8 mouse cellular contexts compared by ENCODE assay signal in the genomic region with DNA sequence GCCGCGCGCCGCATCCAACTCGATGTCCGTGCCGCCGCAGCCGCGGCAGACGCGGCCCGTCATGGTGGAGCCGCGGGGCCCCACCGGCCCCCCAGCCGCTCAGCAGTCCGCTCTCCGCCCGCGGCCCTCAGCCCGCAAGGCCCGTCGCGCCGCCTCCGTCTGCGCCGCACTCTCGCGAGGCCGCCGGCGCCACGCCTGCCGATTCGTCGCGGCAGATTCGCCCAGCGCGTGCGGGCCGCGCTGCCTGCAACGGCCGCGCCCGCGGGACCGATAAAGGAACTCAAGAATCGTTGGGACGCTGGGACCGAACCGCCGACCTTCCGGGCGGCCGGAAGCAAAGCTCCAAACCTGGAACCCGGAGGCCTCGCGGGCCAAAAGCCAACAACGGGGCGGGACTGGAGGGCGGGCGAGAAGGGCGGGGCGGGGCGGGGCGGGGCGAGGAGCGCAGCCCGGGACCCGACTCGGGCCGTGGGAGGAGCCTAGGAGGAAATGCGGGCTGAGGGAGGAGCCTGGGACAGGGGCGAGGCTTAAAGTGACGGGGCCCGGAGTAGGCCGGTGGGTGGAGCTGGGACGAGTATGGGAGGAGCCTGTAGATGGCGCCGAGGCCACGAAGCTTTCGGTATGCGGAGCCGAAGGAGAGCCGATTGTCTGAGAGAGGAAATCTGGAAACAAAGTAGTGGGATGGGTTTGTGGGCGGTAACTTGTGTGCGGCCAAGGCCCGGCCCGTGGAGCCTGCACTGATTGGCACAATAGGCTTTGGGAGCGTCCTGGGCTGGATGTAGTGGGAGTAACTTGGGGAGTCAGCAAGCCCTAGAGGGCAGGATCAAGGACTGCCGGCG. TPM values are rescaled to one million over a fixed set of nuclear protein-coding genes. Genes with fewer than 3 reads are reported as not detected.
DNase-seq lines count a peak whose midpoint lies in the region; ATAC-seq lines count a peak whose summit lies in the region.

A gene (minus strand): TSS at position 411 of the 839 bp plus-strand sequence.

- H3K4me2 ChIP-seq in hindbrain, embryonic 11.5 days (replicated peaks; ENCODE audit: low read depth, low read length): peak within 1 kb of the TSS; percentile 64

- no peaks in the 10 kb centered on the region for H3K9me3 ChIP-seq in hindbrain, embryonic 11.5 days (ENCODE audit: control insufficient read depth, low read length)

- under 1% methylated on average over 62 of the region's 96 CpGs for WGBS in hindbrain, embryonic 11.5 days

- H3K27ac ChIP-seq in hindbrain, embryonic 11.5 days (ENCODE audit: low read depth, low read length): peak within 1 kb of the TSS; percentile 94

- peaks cover 4% of the 10 kb centered on the region; the same call in 1 of the 2 replicates for H3K4me1 ChIP-seq in hindbrain, embryonic 11.5 days (replicated peaks; ENCODE audit: control insufficient read depth, insufficient read depth, low read length)

- H3K27me3 ChIP-seq in hindbrain, embryonic 11.5 days (ENCODE audit: control insufficient read depth, insufficient read depth, low read length): no peaks in the 10 kb centered on the region

- peak within 1 kb of the TSS; percentile 86 for H3K4me3 ChIP-seq in hindbrain, embryonic 11.5 days (ENCODE audit: low read depth, low read length)

- no peaks in the 10 kb centered on the region for H3K36me3 ChIP-seq in hindbrain, embryonic 11.5 days (ENCODE audit: control insufficient read depth, insufficient read depth, low read length)

- H3K9ac ChIP-seq in hindbrain, embryonic 11.5 days (ENCODE audit: low read depth, low read length): peak within 1 kb of the TSS; percentile 92

- peak; percentile 99 for ATAC-seq in hindbrain, embryonic 11.5 days (ENCODE audit: low FRiP score)

- DNase-seq in Muller cell, postnatal 12 days (ENCODE audit: inconsistent ontology term): peak; percentile 99
- peak; percentile 97 for DNase-seq in cerebellum, adult 9-11 months
- peak; percentile 93 to 95 for DNase-seq in frontal cortex, adult 2 months (ENCODE audit: extremely low spot score in 1 of 2, low spot score in 1 of 2)
- DNase-seq in hindbrain, embryonic 11.5 days (ENCODE audit: low spot score): peak; percentile 98
- DNase-seq in layer of hippocampus, postnatal 10 days (ENCODE audit: low spot score in 2 of 2): peak; percentile 91 to 95
- DNase-seq in lung, postnatal 10 days: peak; percentile 99
- peak; percentile 97 for DNase-seq in ovary, postnatal 36 days (ENCODE audit: low spot score)
- peak; percentile 98 for DNase-seq in thymus, postnatal 25 days

RNA-seq across cellular contexts. Expression of the gene that starts here (rescaled TPM):
- 46.5 and 51.5 TPM in 2 replicates for polyA plus RNA-seq in frontal cortex, adult 2 months (2012; rRNA removed)
- 53.6 and 57.8 TPM in 2 replicates for polyA plus RNA-seq in hindbrain, embryonic 11.5 days (2014; fragmentation: Nextera tagmentation; extraction: Ambion mirVana)
- 10 to 100 TPM; 55.7 to 66.6 TPM for total RNA-seq in layer of hippocampus, postnatal 10 days (2021)

Comparison
In these comparisons a context has a peak if more than half of its experiments do, and no peak if none do; other contexts are left out.
1. Peak in every context shown above with its lines: DNase-seq, ATAC-seq, H3K4me3 ChIP-seq and H3K27ac ChIP-seq.